Mouse (Mus musculus): Measurements from ENCODE around the gene Mmgt2.

Mmgt2 gene

DNA sequence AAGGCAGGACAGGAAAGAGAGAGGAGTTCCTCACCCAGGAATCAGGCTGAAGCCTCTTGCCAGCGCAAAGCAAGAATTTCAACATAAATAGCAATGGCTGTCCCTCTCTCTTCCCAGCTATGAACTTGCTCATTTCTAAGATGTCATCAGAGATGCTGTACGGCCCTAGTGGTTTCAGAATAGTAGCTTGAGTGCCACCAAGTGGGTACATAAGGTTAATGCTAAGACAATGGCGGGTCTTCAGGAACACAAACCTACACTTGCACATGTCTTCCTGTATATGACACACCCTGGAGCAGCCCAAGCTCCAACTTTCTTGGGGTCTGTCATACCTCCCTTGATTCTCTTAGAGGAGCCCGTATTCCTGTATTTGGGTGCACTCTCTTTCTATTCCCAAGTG is 51.3 kb downstream of the Mmgt2 start:
- DNase-seq (ENCODE audit: low read depth, low spot score) = no peak

GRCm38 (mm10) chr11:62701218-62701617 is 52.8 kb downstream of the Mmgt2 start:
- DNase-seq (ENCODE audit: low read depth, low spot score) = no peak

GRCm38 (mm10) chr11:62706141-62706540 is 57.7 kb downstream of the Mmgt2 start:
- DNase-seq (ENCODE audit: low read depth, low spot score) = no peak

- no peak for DNase-seq (ENCODE audit: low read depth, low spot score)
These were observed 59.8 kb downstream of the Mmgt2 start for GRCm38 (mm10) chr11:62708252-62708651.

DNA sequence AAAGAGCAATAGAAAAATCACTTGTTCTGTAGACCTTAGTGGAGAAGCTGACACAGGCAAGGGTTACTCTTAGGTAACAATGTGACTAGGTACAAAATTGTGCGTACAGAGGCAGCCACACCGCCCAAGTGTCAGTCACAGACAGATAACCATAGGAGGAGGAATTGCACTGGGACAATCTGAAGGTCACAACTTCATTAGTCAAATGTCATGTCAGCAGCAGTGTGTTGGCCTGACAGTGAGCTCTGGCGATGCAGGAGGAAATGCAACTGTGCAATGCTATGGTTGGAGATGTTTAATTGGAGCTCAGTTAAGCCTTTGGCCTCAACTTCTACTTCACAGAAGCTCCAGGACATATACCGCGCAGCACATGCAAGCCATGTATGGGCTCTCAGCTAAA is 62.2 kb downstream of the Mmgt2 start:
- no peak for DNase-seq (ENCODE audit: low read depth, low spot score)

All from forelimb bud, embryonic 11.5 days (tissue).